Mouse (Mus musculus) heart, embryonic 15.5 days (tissue): ENCODE results near the gene Spink4. TPM values are rescaled to one million over a fixed set of nuclear protein-coding genes. Genes with fewer than 3 reads are reported as not detected.

Source experiments
- ATAC-seq: fragments of 200-750 bp; cut with Nextera tagmentation; replicated peaks from 2 replicates; pipeline ENCODE4 v1.8.0; 2017; ENCODE audit warnings: low read depth, moderate TSS enrichment; ENCODE audit not compliant: insufficient number of reproducible peaks, insufficient read depth, low FRiP score
- H3K27ac ChIP-seq: fragments of 300-500 bp; sonication (generic); 2 replicates; pipeline ENCODE4 v1.5.1; 2015; ENCODE audit warnings: mild to moderate bottlenecking, inconsistent platforms
- H3K27me3 ChIP-seq: fragments of 300-500 bp; sonication (generic); 2 replicates; pipeline ENCODE4 v1.6.1; 2015; ENCODE audit warnings: inconsistent platforms
- H3K36me3 ChIP-seq: fragments of 300-500 bp; sonication (generic); 2 replicates; pipeline ENCODE4 v1.6.1; 2015; ENCODE audit warnings: mild to moderate bottlenecking, inconsistent platforms
- H3K4me1 ChIP-seq: fragments of 300-500 bp; sonication (generic); replicated peaks from 2 replicates; pipeline ENCODE4 v1.6.1; 2015; ENCODE audit warnings: inconsistent platforms
- H3K4me2 ChIP-seq: fragments of 300-500 bp; sonication (generic); 2 replicates; pipeline ENCODE4 v1.6.1; 2015; ENCODE audit warnings: inconsistent platforms, mild to moderate bottlenecking, moderate library complexity
- H3K4me3 ChIP-seq: fragments of 300-500 bp; sonication (generic); 2 replicates; pipeline ENCODE4 v1.5.1; 2015; ENCODE audit warnings: mild to moderate bottlenecking, inconsistent platforms
- H3K9ac ChIP-seq: fragments of 300-500 bp; sonication (generic); 2 replicates; pipeline ENCODE4 v1.6.1; 2015; ENCODE audit warnings: mild to moderate bottlenecking, inconsistent platforms
- H3K9me3 ChIP-seq: fragments of 300-500 bp; sonication (generic); replicated peaks from 2 replicates; pipeline ENCODE4 v1.6.1; 2016; ENCODE audit warnings: inconsistent platforms
- WGBS: fragments of 180-500 bp; shearing (Covaris S2); methylation state at CpG from one replicate; pipeline ENCODE4 v1.1.7; 2015; ENCODE audit warnings: mixed read lengths; 5-methylcytosine and 5-hydroxymethylcytosine counted together
- polyA plus RNA-seq: library from polyadenylated mRNA; unstranded; fragments of >200 nt; fragmentation: Nextera tagmentation; extraction: Ambion mirVana; gene quantifications from 2 replicates; pipeline ENCODE4 v1.2.1, GENCODE M21; 2015

Gene Spink4
- polyA plus RNA-seq, 1 experiment from 2014 or later: 8.2 TPM

- WGBS: 30% methylated on average over 1 of the region's 1 CpGs
- ATAC-seq: no peak
- Histone ChIP-seq H3K9me3 (no peaks in the 10 kb centered on the region), H3K4me3 (no peak overlapping the region), H3K9ac (no peak overlapping the region), H3K4me1 (peaks cover 6% of the 10 kb centered on the region), H3K4me2 (no peak overlapping the region), H3K36me3 (no peaks in the 10 kb centered on the region), H3K27me3 (no peaks in the 10 kb centered on the region), H3K27ac (no peak overlapping the region)
Observed at GRCm38 (mm10) chr4:40906298-40906697, 13.6 kb upstream of the Spink4 start.

DNA sequence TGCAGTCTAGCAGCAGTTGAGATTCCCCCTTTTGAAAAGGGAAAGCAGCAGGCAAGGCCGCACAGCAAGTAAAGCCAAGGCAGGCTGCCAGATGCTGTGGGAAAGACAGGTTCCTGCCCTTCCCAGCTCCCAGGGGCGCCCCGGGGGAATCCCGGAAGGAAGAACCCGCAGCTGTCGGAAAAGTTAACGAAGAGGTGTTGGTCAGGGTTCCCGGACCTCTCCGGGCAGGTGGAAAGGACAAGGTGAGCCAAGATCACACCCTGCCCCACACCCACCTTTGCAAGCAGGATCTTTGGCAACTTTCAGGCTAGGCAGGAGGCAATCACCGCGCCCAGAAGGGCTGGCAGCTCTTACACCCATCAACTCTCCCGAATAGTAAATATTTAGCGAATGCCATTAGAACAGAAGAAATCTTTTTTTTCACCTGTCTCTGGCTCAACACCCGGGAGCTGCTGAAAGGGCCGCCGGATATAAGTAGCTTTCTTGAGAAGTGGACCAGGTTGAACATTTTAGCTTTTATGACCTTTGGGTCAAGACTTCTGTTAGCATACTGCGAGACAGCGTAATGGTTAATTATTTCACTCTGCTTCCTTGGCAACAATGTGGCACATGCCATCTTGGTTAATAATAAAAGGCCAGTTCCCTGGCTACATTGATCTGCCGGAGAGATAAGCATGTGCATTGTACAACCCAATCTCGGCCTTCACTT lies 11.4 kb upstream of the Spink4 start:
- Histone ChIP-seq H3K9me3 (no peaks in the 10 kb centered on the region), H3K9ac (peak overlapping the region; percentile 21), H3K4me1 (peaks cover 6% of the 10 kb centered on the region), H3K36me3 (no peaks in the 10 kb centered on the region), H3K4me2 (peak overlapping the region; percentile 46), H3K27ac (peak overlapping the region; percentile 39; the same call in 1 of the 2 replicates), H3K4me3 (no peak overlapping the region), H3K27me3 (no peaks in the 10 kb centered on the region)
- WGBS: 36% methylated on average over 20 of the region's 20 CpGs
- no peak for ATAC-seq

DNA sequence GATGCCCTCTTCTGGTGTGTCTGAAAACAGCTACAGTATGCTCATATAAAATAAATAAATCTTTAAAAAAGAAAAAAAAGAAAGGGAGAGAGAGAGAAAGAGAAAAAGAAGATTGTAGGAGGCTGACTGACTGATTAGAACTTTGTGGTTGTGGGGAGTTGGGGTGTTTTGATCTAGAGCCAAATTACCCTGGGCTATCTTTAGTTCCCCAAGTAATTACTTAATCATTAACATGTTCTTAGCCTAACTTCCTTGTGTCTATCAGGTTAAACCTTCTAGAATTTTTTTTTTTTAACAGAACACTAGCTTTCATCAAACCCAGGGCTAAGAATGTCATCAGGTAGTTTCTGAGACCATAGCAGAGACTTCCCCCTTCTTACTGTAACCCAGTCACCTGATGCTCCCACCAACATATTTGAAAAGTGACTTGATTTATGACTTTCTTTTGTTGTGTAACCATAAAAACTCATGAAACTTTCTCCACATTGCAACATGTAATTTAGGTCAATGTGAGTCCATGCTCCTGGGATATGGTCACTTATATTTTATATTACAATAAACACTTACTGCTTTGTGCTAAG lies 5.5 kb upstream of the Spink4 start:
- no peak for ATAC-seq
- H3K36me3 ChIP-seq: no peaks in the 10 kb centered on the region
- H3K27me3 ChIP-seq: no peaks in the 10 kb centered on the region
- H3K4me3 ChIP-seq: no peak overlapping the region
- no peaks in the 10 kb centered on the region for H3K9me3 ChIP-seq
- H3K27ac ChIP-seq: no peak overlapping the region
- H3K4me1 ChIP-seq: peaks cover 4% of the 10 kb centered on the region
- H3K4me2 ChIP-seq: no peak overlapping the region
- H3K9ac ChIP-seq: no peak overlapping the region

GRCm38 (mm10) chr4:40915947-40916346 lies 3.9 kb upstream of the Spink4 start:
- H3K9ac ChIP-seq: no peak overlapping the region
- H3K27me3 ChIP-seq: no peaks in the 10 kb centered on the region
- ATAC-seq: no peak

DNA sequence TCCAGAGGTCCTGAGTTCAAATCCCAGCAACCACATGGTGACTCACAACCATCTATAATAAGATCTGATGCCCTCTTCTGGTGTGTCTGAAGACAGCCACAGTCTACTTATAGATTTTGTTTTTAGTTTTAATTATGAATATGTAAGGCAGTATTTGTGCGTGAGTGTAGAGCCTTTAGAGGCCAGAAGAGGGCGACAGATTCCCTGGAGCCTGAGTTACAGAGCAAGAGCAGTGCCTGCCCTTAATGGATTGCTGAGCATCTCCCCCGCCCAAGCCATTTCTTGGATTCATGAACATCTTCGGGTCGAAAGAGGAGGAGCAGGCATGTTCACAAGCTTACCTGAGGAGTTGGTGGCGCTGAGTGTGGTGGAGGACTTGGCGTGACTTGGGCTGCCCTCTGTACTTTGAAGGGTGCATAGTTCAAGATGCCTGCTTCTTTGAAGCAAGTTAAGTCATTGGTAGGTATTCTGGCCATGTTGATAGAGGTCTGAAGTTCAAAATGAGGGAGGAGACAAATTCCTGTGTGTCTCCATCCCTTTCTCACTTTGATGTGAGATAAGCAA lies 3.2 kb upstream of the Spink4 start:
- WGBS: 90% methylated on average over 7 of the region's 7 CpGs
- no peak for ATAC-seq
- H3K9me3 ChIP-seq: no peaks in the 10 kb centered on the region
- no peak overlapping the region for H3K4me3 ChIP-seq
- no peak overlapping the region for H3K9ac ChIP-seq
- H3K27ac ChIP-seq: no peak overlapping the region
- H3K27me3 ChIP-seq: no peaks in the 10 kb centered on the region
- H3K4me1 ChIP-seq: peaks cover 15% of the 10 kb centered on the region
- H3K4me2 ChIP-seq: no peak overlapping the region
- H3K36me3 ChIP-seq: no peaks in the 10 kb centered on the region

More at GRCm38 (mm10) chr4:40915947-40916346, 3.9 kb upstream of the Spink4 start:
- Histone ChIP-seq H3K4me3 (no peak overlapping the region), H3K36me3 (no peaks in the 10 kb centered on the region), H3K9me3 (no peaks in the 10 kb centered on the region), H3K4me2 (no peak overlapping the region), H3K4me1 (peaks cover 15% of the 10 kb centered on the region), H3K27ac (no peak overlapping the region)
- 66% methylated on average over 5 of the region's 5 CpGs for WGBS

GRCm38 (mm10) chr4:40920576-40920975 lies 724 bp downstream of the Spink4 start:
- no peaks in the 10 kb centered on the region for H3K9me3 ChIP-seq
- H3K27me3 ChIP-seq: no peaks in the 10 kb centered on the region
- peaks cover 14% of the 10 kb centered on the region for H3K4me1 ChIP-seq
- no peak overlapping the region for H3K9ac ChIP-seq
- 69% methylated on average over 2 of the region's 2 CpGs for WGBS
- ATAC-seq: no peak
- H3K27ac ChIP-seq: peak overlapping the region; percentile 67; the same call in 1 of the 2 replicates
- no peak overlapping the region for H3K4me2 ChIP-seq
- H3K36me3 ChIP-seq: no peaks in the 10 kb centered on the region
- H3K4me3 ChIP-seq: no peak overlapping the region

DNA sequence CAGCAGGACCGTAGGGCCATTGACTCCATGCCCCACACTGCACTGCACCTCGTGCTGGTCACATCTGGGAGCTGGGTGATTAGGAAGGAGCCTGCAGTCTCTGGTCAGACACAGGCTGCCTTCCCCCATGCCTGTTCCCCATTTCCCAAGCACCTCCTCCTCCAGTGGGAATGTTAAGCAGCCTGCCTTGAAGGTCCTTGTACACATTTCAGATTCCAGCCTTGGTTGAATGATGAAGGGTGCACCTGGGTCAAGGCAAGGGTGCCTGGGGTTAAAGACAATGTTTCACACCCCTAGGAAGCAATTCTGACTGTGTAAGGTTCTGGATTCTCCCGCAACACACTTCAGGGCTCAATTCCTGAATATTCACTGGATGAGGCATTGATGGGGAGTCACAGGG lies 1.4 kb downstream of the Spink4 start:
- Histone ChIP-seq H3K36me3 (no peaks in the 10 kb centered on the region), H3K27ac (no peak overlapping the region), H3K4me3 (no peak overlapping the region), H3K9me3 (no peaks in the 10 kb centered on the region), H3K4me1 (peaks cover 13% of the 10 kb centered on the region), H3K4me2 (no peak overlapping the region), H3K27me3 (no peaks in the 10 kb centered on the region), H3K9ac (no peak overlapping the region)
- no peak for ATAC-seq
- WGBS: 63% methylated on average over 3 of the region's 3 CpGs

GRCm38 (mm10) chr4:40923087-40923651 lies 3.3 kb downstream of the Spink4 start:
- Histone ChIP-seq H3K4me3 (no peak overlapping the region), H3K4me2 (no peak overlapping the region), H3K9ac (no peak overlapping the region), H3K4me1 (peaks cover 13% of the 10 kb centered on the region), H3K27me3 (no peaks in the 10 kb centered on the region), H3K9me3 (no peaks in the 10 kb centered on the region), H3K36me3 (no peaks in the 10 kb centered on the region), H3K27ac (no peak overlapping the region)
- 67% methylated on average over 6 of the region's 6 CpGs for WGBS
- ATAC-seq: no peak

DNA sequence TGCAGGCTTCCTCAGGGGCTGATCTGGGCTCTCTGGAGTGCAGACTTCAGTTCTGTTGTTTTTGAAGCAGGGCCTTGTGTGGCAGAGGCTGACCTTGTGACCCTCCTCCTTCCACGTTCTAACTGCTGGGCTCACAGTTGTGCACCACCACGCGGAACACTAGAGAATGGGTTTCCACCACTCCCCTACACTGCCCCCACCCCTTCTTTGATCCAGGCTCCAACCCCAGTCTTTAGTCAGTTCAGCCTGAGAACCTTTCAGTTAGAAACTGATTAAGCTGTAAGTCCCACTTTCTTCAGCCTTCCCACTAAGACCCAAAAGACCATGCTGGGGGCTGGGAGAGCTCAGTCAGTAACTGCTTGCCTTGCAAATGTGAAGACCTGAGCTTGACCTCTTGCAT lies 5.7 kb downstream of the Spink4 start:
- ATAC-seq: no peak
- no peaks in the 10 kb centered on the region for H3K27me3 ChIP-seq
- WGBS: 73% methylated on average over 3 of the region's 3 CpGs
- no peak overlapping the region for H3K4me2 ChIP-seq
- no peaks in the 10 kb centered on the region for H3K4me1 ChIP-seq
- no peak overlapping the region for H3K9ac ChIP-seq
- H3K4me3 ChIP-seq: no peak overlapping the region
- H3K9me3 ChIP-seq: no peaks in the 10 kb centered on the region
- H3K36me3 ChIP-seq: no peaks in the 10 kb centered on the region
- no peak overlapping the region for H3K27ac ChIP-seq

DNA sequence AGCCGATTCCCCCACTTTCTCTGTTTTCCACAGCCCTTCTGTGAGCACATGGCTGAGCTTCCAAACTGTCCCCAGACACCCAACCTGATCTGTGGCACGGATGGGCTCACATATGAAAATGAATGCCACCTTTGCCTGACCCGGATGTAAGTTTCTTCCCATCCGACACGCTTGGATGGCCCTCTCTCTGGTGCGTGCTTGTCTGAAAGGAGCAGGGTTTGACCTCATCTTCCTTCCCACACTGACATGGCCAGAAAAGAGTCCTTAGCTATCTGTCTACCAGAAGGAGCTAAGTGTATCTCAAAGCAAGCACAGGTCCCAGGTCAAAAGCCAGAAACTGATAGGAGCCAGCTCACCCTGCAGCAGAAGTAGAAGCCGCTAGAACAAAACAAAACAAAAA lies 9.2 kb downstream of the Spink4 start:
- no peak overlapping the region for H3K4me2 ChIP-seq
- H3K9me3 ChIP-seq: no peaks in the 10 kb centered on the region
- no peak overlapping the region for H3K4me3 ChIP-seq
- no peaks in the 10 kb centered on the region for H3K4me1 ChIP-seq
- H3K27ac ChIP-seq: no peak overlapping the region
- WGBS: 83% methylated on average over 7 of the region's 7 CpGs
- H3K36me3 ChIP-seq: peaks cover 16% of the 10 kb centered on the region
- H3K9ac ChIP-seq: no peak overlapping the region
- no peaks in the 10 kb centered on the region for H3K27me3 ChIP-seq
- ATAC-seq: no peak

DNA sequence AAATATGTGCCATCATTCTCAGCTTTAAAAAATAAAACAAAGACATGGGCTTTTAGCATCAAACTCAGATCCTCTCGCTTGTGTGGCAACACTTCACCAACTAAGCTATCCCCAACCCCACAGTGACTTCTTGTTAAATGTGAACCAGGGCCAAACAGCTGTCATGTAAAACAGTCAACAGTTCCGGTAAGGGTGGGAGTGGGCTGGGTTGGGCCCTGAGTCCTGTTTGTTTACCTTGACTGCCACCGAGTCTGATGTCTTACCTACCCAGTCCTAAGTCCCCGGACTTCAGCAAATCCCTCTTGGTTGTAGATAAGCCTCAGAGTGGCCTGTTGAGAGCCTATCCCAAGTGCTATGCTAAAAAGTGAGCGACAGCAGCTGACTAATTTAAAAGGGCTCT lies 13.8 kb downstream of the Spink4 start:
- no peak overlapping the region for H3K27ac ChIP-seq
- ATAC-seq: no peak
- no peak overlapping the region for H3K4me3 ChIP-seq
- no peak overlapping the region for H3K9ac ChIP-seq
- no peaks in the 10 kb centered on the region for H3K4me1 ChIP-seq
- WGBS: 77% methylated on average over 5 of the region's 5 CpGs
- H3K27me3 ChIP-seq: no peaks in the 10 kb centered on the region
- no peaks in the 10 kb centered on the region for H3K9me3 ChIP-seq
- peaks cover 53% of the 10 kb centered on the region for H3K36me3 ChIP-seq
- no peak overlapping the region for H3K4me2 ChIP-seq
